Mouse (Mus musculus) hindbrain, embryonic 11.5 days (tissue): Measurements from ENCODE around the gene Arrdc2. TPM values are rescaled to one million over a fixed set of nuclear protein-coding genes. Genes with fewer than 3 reads are reported as not detected.

ENCODE experiments used
- ATAC-seq: fragments of 200-750 bp; cut with Nextera tagmentation; 2 replicates; pipeline ENCODE4 v1.8.0; 2017; ENCODE audit warnings: mild to moderate bottlenecking, moderate TSS enrichment, moderate library complexity; ENCODE audit not compliant: low FRiP score
- DNase-seq: peaks from one replicate; pipeline ENCODE4 v3.0.0-alpha.2; 2015; ENCODE audit warnings: low spot score
- H3K27ac ChIP-seq: fragments of 300-500 bp; sonication (generic); 2 replicates; pipeline ENCODE4 v1.5.1; 2014; ENCODE audit warnings: mild to moderate bottlenecking, low read depth, low read length
- H3K27me3 ChIP-seq: fragments of 300-500 bp; sonication (generic); 2 replicates; pipeline ENCODE4 v1.6.1; 2014; ENCODE audit warnings: mild to moderate bottlenecking, low read length, moderate library complexity, mixed read lengths; ENCODE audit not compliant: control insufficient read depth, insufficient read depth
- H3K36me3 ChIP-seq: fragments of 300-500 bp; sonication (generic); 2 replicates; pipeline ENCODE4 v1.6.1; 2014; ENCODE audit warnings: mild to moderate bottlenecking, low read length, moderate library complexity, mixed read lengths; ENCODE audit not compliant: control insufficient read depth, insufficient read depth
- H3K4me1 ChIP-seq: fragments of 300-500 bp; sonication (generic); replicated peaks from 2 replicates; pipeline ENCODE4 v1.6.1; 2014; ENCODE audit warnings: low read length, mixed read lengths; ENCODE audit not compliant: control insufficient read depth, insufficient read depth
- H3K4me2 ChIP-seq: fragments of 300-500 bp; sonication (generic); replicated peaks from 2 replicates; pipeline ENCODE4 v1.6.1; 2014; ENCODE audit warnings: mild to moderate bottlenecking, low read depth, low read length
- H3K4me3 ChIP-seq: fragments of 300-500 bp; sonication (generic); 2 replicates; pipeline ENCODE4 v1.5.1; 2014; ENCODE audit warnings: low read depth, low read length
- H3K9ac ChIP-seq: fragments of 300-500 bp; sonication (generic); 2 replicates; pipeline ENCODE4 v1.6.1; 2014; ENCODE audit warnings: low read depth, low read length
- H3K9me3 ChIP-seq: fragments of 300-500 bp; sonication (generic); 2 replicates; pipeline ENCODE4 v1.6.1; 2016; ENCODE audit warnings: low read length; ENCODE audit not compliant: control insufficient read depth
- WGBS: fragments of 180-500 bp; shearing (Covaris S2); extraction: QIAGEN DNeasy Blood & Tissue Kit; methylation state at CpG from one replicate; pipeline ENCODE4 v1.1.7; 2014; 5-methylcytosine and 5-hydroxymethylcytosine counted together
- polyA plus RNA-seq: library from polyadenylated mRNA; unstranded; fragments of >200 nt; fragmentation: Nextera tagmentation; extraction: Ambion mirVana; gene quantifications from 2 replicates; pipeline ENCODE4 v1.2.1, GENCODE M21; 2014

Arrdc2 gene
- polyA plus RNA-seq, 1 experiment from 2014 or later: 10.3 TPM

DNA sequence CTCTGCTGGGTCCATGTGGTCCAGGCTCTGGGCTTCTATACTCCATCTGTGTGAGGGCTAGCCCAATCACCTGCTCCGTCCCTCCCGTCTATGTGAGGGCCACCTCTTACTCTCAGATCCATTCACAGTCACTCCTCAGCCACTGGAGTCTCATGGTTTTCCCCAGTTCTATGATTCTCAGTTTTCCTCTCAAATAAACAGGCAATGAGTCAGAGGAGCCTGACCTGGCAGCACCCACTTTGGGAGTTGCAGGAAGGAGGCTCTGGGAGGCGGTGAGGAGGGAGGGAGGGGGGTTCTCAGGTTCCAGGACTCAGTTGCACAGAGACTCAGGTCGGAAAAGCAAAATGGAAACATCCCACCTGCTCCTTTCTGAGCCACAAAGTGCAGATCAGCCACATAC, 26.6 kb downstream of the Arrdc2 start:
- H3K36me3 ChIP-seq: no peaks in the 10 kb centered on the region
- H3K27ac ChIP-seq: no peak overlapping the region
- H3K4me3 ChIP-seq: no peak overlapping the region
- no peak overlapping the region for H3K9ac ChIP-seq
- no peaks in the 10 kb centered on the region for H3K9me3 ChIP-seq
- DNase-seq (no peak), ATAC-seq (no peak)
- no peak overlapping the region for H3K4me2 ChIP-seq
- WGBS: 66% methylated on average over 4 of the region's 4 CpGs
- peaks cover 13% of the 10 kb centered on the region for H3K27me3 ChIP-seq
- H3K4me1 ChIP-seq: peaks cover 8% of the 10 kb centered on the region; the same call in 1 of the 2 replicates

DNA sequence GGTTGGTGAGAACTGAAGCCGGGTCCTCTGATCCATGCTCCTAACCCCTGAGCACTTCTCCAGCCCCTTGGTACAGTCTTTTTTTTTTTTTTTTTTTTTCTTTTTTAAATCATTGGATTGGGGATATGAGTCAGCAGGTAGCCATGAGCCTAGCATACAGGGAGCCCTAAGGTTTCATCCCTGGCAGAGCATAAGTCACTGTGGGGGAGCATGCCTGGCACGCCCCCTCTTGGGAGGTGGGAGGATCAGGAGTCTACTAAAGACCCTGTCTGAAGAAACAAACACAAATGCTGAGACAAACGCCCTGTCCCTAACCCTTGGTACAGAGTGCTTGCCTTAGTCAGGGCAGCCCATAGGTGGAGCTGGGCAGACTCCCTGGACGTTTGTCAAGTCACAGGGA, 27.5 kb downstream of the Arrdc2 start:
- 37% methylated on average over 4 of the region's 4 CpGs for WGBS

GRCm38 (mm10) chr8:70810962-70811680, 28.4 kb downstream of the Arrdc2 start:
- H3K4me1 ChIP-seq: 0 out of 2 replicates have a peak, but pooled peaks cover 2% of the 10 kb centered on the region
- no peak overlapping the region for H3K4me2 ChIP-seq
- DNase-seq: no peak
- no peaks in the 10 kb centered on the region for H3K36me3 ChIP-seq
- no peak; the same call in 1 of the 2 replicates for ATAC-seq
- H3K9ac ChIP-seq: no peak overlapping the region
- H3K27ac ChIP-seq: no peak overlapping the region
- H3K9me3 ChIP-seq: no peaks in the 10 kb centered on the region
- H3K27me3 ChIP-seq: no peaks in the 10 kb centered on the region; the same call in 1 of the 2 replicates
- H3K4me3 ChIP-seq: no peak overlapping the region
- WGBS: 74% methylated on average over 20 of the region's 20 CpGs

More for the DNA sequence above, 27.5 kb downstream of the Arrdc2 start:
- no peak overlapping the region for H3K4me2 ChIP-seq
- H3K9me3 ChIP-seq: no peaks in the 10 kb centered on the region
- H3K27me3 ChIP-seq: peaks cover 9% of the 10 kb centered on the region
- no peak overlapping the region for H3K27ac ChIP-seq
- ATAC-seq: no peak
- no peak overlapping the region for H3K9ac ChIP-seq
- no peaks in the 10 kb centered on the region for H3K36me3 ChIP-seq
- no peak overlapping the region for H3K4me3 ChIP-seq
- DNase-seq: no peak
- peaks cover 8% of the 10 kb centered on the region; the same call in 1 of the 2 replicates for H3K4me1 ChIP-seq

DNA sequence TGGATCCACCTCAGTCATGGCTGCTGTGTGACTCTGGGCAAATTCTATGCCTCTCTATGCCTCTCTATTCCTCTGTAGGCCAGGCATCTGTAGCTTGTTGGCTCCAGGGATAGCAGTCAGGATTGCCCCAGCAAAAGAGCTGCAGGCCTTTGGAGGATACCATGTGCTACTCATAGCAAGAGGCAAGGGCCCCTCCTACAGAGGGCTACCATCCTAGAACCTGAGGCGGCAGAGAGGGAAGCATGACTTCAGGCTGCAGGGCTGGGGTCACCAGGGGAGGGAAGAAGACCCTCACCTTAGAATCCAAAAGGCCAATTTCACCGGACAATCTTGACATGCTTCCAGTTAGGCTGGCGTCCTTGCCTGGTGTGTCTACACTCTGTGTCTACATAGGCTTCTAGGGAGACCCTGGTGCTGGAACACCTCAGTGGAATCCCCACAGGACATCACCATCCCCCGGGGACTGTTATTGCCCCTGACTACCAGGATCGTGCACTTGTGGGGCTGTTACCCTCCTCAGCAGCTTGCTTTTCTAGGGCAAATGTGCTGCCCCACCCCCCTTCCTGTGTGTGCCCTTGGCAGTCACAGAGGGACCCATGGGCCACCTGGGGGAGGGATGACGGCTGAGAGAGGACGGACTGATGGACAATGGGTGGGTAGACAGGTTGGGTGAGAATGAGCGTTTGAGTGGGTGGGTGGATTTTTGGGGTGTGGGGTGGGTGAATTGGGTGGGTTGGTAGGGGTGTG, 30.4 kb downstream of the Arrdc2 start:
- H3K4me2 ChIP-seq: no peak overlapping the region
- WGBS: 73% methylated on average over 8 of the region's 8 CpGs
- H3K9ac ChIP-seq: no peak overlapping the region
- H3K36me3 ChIP-seq: no peaks in the 10 kb centered on the region
- H3K27ac ChIP-seq: no peak overlapping the region
- peaks cover 15% of the 10 kb centered on the region for H3K27me3 ChIP-seq
- DNase-seq: no peak
- no peak for ATAC-seq
- no peak overlapping the region for H3K4me3 ChIP-seq
- H3K9me3 ChIP-seq: no peaks in the 10 kb centered on the region
- peaks cover 2% of the 10 kb centered on the region; the same call in 1 of the 2 replicates for H3K4me1 ChIP-seq

DNA sequence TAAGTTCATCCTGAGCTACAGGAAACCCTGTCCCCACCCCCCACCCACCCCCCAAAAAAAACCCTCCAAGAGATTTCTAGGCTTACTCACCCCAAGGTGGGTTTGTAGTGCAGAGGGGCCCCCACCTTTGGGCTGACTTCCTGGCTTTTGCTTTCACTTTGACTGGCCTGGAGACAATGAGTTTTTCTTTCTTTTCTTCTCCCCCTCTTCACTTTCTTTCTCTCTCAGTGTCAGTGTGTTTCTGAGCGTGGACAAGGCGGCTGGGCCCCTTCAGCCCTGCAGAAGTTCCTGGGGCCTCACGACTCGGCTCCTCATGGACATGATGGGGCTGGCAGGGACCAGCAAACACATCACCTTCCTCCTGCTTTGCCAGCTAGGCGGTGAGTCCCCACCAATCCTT, 31.3 kb downstream of the Arrdc2 start, which contains the start of gene Il12rb1:
Gene Il12rb1, plus strand, starts transcription at position 211 of the 400 bp plus-strand sequence.
- Histone ChIP-seq H3K4me2 (no peak within 1 kb of the TSS), H3K36me3 (no peaks in the 10 kb centered on the region), H3K9ac (no peak within 1 kb of the TSS), H3K4me3 (no peak within 1 kb of the TSS), H3K9me3 (no peaks in the 10 kb centered on the region), H3K27ac (no peak within 1 kb of the TSS), H3K27me3 (peaks cover 24% of the 10 kb centered on the region), H3K4me1 (peaks cover 5% of the 10 kb centered on the region; the same call in 1 of the 2 replicates)
- ATAC-seq (no peak), DNase-seq (no peak)
- 67% methylated on average over 5 of the region's 5 CpGs for WGBS

GRCm38 (mm10) chr8:70807304-70807703, 32.2 kb downstream of the Arrdc2 start:
- DNase-seq (no peak), ATAC-seq (no peak)
- Histone ChIP-seq H3K9me3 (no peaks in the 10 kb centered on the region), H3K27ac (no peak overlapping the region), H3K4me2 (no peak overlapping the region), H3K4me1 (peaks cover 5% of the 10 kb centered on the region; the same call in 1 of the 2 replicates), H3K36me3 (no peaks in the 10 kb centered on the region), H3K4me3 (no peak overlapping the region), H3K9ac (no peak overlapping the region), H3K27me3 (peaks cover 28% of the 10 kb centered on the region)
- 44% methylated on average over 1 of the region's 1 CpGs for WGBS

GRCm38 (mm10) chr8:70806541-70806940, 33.0 kb downstream of the Arrdc2 start:
- ATAC-seq (no peak), DNase-seq (no peak)
- Histone ChIP-seq H3K27ac (no peak overlapping the region), H3K36me3 (no peaks in the 10 kb centered on the region), H3K4me1 (peaks cover 7% of the 10 kb centered on the region; the same call in 1 of the 2 replicates), H3K4me3 (no peak overlapping the region), H3K9ac (no peak overlapping the region), H3K9me3 (no peaks in the 10 kb centered on the region), H3K27me3 (peaks cover 31% of the 10 kb centered on the region), H3K4me2 (no peak overlapping the region)
- WGBS: 77% methylated on average over 4 of the region's 4 CpGs

DNA sequence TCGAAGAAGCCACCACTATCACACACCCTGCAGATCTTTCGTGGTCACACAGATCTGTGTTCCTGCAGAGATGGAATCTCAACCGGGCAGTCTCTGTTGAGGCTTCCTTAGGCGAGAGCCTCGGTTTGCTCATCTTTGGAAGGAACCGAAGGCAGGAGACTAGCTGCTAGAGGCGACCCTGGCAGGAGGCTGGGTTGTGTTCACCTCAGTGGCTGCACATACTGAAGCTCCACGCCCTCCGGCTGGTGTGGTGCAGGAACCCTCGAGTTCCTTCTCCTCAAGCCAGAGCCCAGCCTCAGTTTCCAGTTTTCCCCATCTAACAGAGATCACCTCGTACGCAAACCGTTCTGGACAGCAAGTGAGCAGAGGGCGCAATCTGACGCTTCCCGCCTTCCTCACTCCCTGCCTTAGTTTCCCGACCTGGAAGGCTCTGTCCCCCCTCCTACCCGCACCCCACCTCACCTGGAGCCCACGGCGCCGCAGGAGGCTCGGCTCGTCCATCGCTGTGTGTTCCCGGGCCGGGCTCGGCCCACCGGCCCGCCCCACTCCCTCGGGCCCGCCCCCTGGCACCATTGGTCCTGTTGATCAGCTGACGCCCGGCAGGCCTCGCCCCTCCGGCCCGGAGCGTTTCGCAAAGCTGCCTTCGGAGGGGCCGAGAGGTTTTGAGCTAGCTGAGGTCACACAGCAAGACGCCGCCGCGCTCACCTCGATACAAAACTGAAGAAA, 34.9 kb downstream of the Arrdc2 start, which contains the start of gene Mast3:
Gene Mast3, minus strand, starts transcription at position 574 of the 726 bp plus-strand sequence.
- WGBS: 2% methylated on average over 43 of the region's 45 CpGs
- peak; percentile 88 for ATAC-seq
- Histone ChIP-seq H3K9me3 (no peaks in the 10 kb centered on the region), H3K9ac (peak within 1 kb of the TSS; percentile 44), H3K4me1 (peaks cover 4% of the 10 kb centered on the region; the same call in 1 of the 2 replicates), H3K27ac (no peak within 1 kb of the TSS), H3K4me3 (peak within 1 kb of the TSS; percentile 48), H3K27me3 (peaks cover 35% of the 10 kb centered on the region), H3K36me3 (no peaks in the 10 kb centered on the region), H3K4me2 (peak within 1 kb of the TSS; percentile 89)
- DNase-seq: peak; percentile 85
